Mouse (Mus musculus): ENCODE measurements at regions not wholly inside any gene's neighbourhood (a gene's known extent, or its start where the extent isn't known, plus 50 kb on each side); places are given as distances from the start of the nearest gene placed in this dataset.

DNA sequence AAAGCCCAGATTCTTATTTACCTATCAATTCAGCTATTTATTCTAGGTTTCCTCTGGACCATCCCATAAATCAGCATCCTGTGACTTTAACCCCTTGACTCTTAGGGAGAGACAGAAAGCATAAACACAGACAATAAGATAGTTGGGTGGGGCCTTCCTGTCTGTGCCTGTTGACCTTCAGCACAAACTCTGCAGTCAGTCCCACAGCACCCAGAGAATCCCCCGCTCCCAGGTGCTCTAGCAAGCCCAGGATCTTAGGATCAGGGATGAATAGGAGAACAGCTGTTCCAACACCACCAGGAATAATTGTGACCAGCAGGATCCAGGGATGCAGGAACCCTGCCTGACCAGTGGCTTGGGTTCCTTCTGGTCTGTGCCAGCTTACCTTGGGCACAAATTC lies 107.8 kb downstream of the Basp1 start:
- no peak for ATAC-seq
- Histone ChIP-seq H3K4me3 (no peak overlapping the region), H3K4me2 (no peak overlapping the region), H3K9me3 (replicated peaks) (no peaks in the 10 kb centered on the region), H3K27ac (no peak overlapping the region), H3K9ac (no peak overlapping the region), H3K4me1 (peaks cover 6% of the 10 kb centered on the region; the same call in 1 of the 2 replicates), H3K36me3 (no peaks in the 10 kb centered on the region), H3K27me3 (replicated peaks) (no peaks in the 10 kb centered on the region)
- WGBS (ENCODE audit: insufficient replicate concordance), result 46% methylated on average over 1 of the region's 1 CpGs

DNA sequence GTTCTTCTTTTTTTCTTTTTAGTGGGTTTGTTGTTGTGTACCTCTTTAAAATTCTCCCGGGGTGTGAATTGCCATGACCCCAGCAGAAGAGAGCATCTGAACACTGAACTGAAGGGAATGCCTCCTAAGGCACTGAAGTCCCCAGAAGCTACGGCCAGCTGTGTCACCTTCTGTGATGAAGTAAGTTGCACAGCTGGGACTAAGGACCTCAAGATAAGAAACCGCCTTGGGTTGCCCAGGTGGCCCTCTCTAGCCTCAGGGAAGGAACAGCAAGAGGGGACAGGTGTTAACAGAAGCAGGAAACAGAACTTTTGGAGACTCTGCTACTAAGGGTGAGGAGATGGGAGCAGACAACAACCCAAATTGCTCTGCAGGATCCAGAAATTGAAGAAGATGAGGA lies 110.2 kb downstream of the Basp1 start:
- Histone ChIP-seq H3K9me3 (replicated peaks) (no peaks in the 10 kb centered on the region), H3K9ac (no peak overlapping the region), H3K4me3 (no peak overlapping the region), H3K27ac (no peak overlapping the region), H3K4me1 (peaks cover 6% of the 10 kb centered on the region; the same call in 1 of the 2 replicates), H3K36me3 (no peaks in the 10 kb centered on the region), H3K4me2 (no peak overlapping the region), H3K27me3 (replicated peaks) (no peaks in the 10 kb centered on the region)
- no peak for ATAC-seq
- WGBS (ENCODE audit: insufficient replicate concordance), result 38% methylated on average over 3 of the region's 3 CpGs

DNA sequence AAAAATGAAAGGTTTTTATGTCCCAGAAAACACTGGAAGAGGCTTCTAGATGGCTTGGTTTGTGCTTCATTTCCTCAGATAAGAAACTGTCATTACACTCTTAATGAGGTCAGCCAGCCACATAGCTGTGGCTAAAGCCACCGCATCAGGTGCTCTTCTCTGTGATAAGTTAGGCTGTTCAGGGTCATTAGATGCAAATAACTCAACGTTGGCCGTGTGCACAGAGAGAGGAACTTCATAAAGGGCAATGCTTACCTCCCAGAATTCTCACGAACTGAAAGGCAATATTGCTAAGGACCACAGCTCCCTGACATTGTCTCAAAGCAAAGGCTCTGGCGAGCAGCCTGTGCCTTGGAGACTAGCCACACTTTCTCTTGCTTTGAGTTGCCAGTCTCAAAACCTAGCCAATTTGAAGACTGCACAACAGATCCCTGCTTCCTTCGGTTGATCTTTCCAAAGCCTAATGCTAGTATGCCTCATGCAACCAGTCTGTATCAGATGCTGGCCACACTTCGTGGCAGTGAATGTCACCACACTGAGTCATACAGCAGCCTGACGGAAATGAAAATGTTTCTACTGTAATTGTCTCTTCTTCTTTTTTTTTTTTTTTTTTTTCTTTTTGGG lies 110.8 kb downstream of the Basp1 start:
- H3K27ac ChIP-seq, result no peak overlapping the region
- no peaks in the 10 kb centered on the region for H3K9me3 ChIP-seq (replicated peaks)
- no peak overlapping the region for H3K9ac ChIP-seq
- 22% methylated on average over 8 of the region's 8 CpGs for WGBS (ENCODE audit: insufficient replicate concordance)
- ATAC-seq, result no peak
- H3K4me2 ChIP-seq, result no peak overlapping the region
- H3K27me3 ChIP-seq (replicated peaks), result no peaks in the 10 kb centered on the region
- no peaks in the 10 kb centered on the region for H3K36me3 ChIP-seq
- H3K4me1 ChIP-seq, result peaks cover 6% of the 10 kb centered on the region; the same call in 1 of the 2 replicates
- H3K4me3 ChIP-seq, result no peak overlapping the region

DNA sequence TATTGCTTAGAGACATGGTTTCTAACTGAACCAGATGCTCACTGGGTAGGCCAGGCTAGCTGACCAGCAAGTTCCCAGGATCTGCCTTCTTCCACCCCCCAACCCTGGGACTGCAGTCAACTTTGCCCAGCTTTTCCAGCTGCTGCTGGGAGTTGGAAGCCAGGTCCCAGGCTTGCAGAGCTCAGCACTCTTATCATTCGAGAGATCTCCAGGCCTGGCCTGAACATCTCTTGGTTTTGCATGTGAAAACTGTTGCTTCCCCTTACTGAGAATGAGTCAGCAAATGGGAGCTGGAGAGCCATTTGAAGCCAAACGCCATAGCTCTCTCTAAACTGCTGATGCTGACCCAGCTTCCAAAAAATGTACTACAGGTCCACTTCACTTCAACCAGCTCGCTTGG lies 111.8 kb downstream of the Basp1 start:
- peaks cover 6% of the 10 kb centered on the region; the same call in 1 of the 2 replicates for H3K4me1 ChIP-seq
- H3K36me3 ChIP-seq, result no peaks in the 10 kb centered on the region
- ATAC-seq, result no peak
- H3K27me3 ChIP-seq (replicated peaks), result no peaks in the 10 kb centered on the region
- H3K9ac ChIP-seq, result no peak overlapping the region
- H3K27ac ChIP-seq, result no peak overlapping the region
- no peak overlapping the region for H3K4me3 ChIP-seq
- H3K9me3 ChIP-seq (replicated peaks), result no peaks in the 10 kb centered on the region
- H3K4me2 ChIP-seq, result no peak overlapping the region
- 26% methylated on average over 3 of the region's 3 CpGs for WGBS (ENCODE audit: insufficient replicate concordance)

DNA sequence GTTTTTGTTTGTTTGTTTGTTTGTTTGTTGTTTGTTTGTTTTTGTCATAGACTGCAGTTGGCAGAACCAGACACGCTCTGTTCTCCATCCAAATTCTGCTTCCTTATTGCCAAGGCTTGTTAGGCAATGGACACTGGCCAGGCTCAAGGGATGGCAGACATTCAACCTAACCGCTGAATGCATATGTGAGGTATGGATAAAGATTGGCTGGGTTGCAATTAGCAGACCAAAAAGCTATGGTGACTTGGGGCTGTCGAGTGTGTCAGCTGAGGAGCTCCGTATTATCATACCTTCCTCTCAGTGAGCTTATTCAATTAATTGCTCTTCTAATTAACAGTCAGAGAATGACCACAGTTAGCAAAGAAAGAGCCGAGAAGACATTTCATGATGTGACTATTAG lies 116.3 kb downstream of the Basp1 start:
- no peak for ATAC-seq
- 63% methylated on average over 5 of the region's 5 CpGs for WGBS (ENCODE audit: insufficient replicate concordance)
- Histone ChIP-seq H3K27me3 (replicated peaks) (no peaks in the 10 kb centered on the region), H3K36me3 (no peaks in the 10 kb centered on the region), H3K27ac (no peak overlapping the region), H3K9ac (no peak overlapping the region), H3K9me3 (replicated peaks) (no peaks in the 10 kb centered on the region), H3K4me2 (no peak overlapping the region), H3K4me1 (no peaks in the 10 kb centered on the region), H3K4me3 (no peak overlapping the region)

DNA sequence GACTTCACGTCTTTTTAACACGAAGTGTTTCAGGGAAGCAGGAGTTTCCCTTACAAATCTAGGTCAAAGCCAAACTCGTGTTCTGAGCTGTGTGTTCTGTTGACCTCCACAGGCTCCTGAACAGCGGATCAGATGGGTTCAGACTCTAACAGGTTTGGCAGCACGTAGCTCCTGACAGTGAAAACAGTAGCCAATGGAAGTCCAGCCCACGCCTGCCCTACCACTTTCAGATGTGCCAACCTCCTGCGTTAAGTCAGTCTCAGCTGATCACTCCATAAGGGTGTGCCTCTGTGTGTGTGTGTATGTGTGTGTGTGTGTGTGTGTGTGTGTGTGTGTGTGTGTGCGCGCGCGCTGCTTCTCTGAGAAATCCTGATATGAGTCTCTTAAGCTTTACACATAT lies 116.8 kb downstream of the Basp1 start:
- Histone ChIP-seq H3K27me3 (replicated peaks) (no peaks in the 10 kb centered on the region), H3K4me2 (no peak overlapping the region)

DNA sequence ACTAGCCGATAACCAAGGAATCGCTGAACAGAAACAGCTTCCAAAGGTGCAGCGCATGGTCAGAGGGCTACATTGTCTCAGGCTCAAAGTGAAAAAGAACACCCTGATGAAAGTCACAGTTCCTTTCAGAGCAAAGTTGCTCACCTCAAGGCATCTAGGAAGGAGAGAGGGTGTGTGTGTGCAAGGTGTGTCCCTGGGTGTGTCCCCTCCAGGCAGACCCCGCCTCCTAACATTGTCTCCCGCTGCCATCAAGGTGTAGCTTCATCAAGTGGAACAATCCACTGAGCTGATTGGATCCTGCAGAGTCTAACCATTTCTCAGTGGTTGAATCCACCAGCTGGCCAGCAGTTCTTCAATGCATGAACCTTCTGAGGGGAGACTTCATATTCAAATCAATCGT lies 117.8 kb downstream of the Basp1 start:
- WGBS (ENCODE audit: insufficient replicate concordance), result 79% methylated on average over 6 of the region's 6 CpGs
- no peak for ATAC-seq
- H3K4me1 ChIP-seq, result no peaks in the 10 kb centered on the region

More for the DNA sequence above, 116.8 kb downstream of the Basp1 start:
- H3K27ac ChIP-seq, result no peak overlapping the region
- ATAC-seq, result no peak
- no peaks in the 10 kb centered on the region for H3K9me3 ChIP-seq (replicated peaks)
- no peak overlapping the region for H3K9ac ChIP-seq
- no peaks in the 10 kb centered on the region for H3K36me3 ChIP-seq
- H3K4me1 ChIP-seq, result no peaks in the 10 kb centered on the region
- 76% methylated on average over 11 of the region's 11 CpGs for WGBS (ENCODE audit: insufficient replicate concordance)
- H3K4me3 ChIP-seq, result no peak overlapping the region

DNA sequence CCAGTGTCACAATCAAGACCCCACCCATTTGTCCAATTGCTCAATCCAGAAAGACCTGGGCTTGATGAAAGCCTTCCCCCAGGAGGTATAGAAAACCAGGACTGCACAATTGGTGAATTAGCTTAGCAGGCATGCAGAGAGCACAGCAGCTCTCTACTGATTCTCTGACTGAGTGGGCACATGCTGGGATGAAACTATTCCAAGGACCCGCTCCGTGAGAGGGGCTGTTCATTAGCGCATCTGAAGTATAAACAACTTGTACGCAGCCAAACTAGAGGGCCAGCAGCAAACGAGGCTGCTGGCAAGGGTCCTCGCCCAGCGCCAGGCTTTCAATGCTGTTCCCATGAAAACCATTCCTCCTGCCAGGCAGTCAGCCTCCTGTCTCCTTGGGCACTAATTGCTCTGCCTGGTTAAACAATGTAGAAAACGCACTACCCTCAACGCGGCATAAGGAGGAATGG lies 122.3 kb downstream of the Basp1 start:
- no peak for ATAC-seq
- H3K4me2 ChIP-seq, result no peak overlapping the region
- H3K27me3 ChIP-seq (replicated peaks), result no peaks in the 10 kb centered on the region
- no peak overlapping the region for H3K27ac ChIP-seq
- 76% methylated on average over 10 of the region's 10 CpGs for WGBS (ENCODE audit: insufficient replicate concordance)
- H3K4me3 ChIP-seq, result no peak overlapping the region
- no peaks in the 10 kb centered on the region for H3K36me3 ChIP-seq
- H3K9me3 ChIP-seq (replicated peaks), result no peaks in the 10 kb centered on the region
- H3K4me1 ChIP-seq, result no peaks in the 10 kb centered on the region
- no peak overlapping the region for H3K9ac ChIP-seq

More for the DNA sequence above, 117.8 kb downstream of the Basp1 start:
- Histone ChIP-seq H3K9me3 (replicated peaks) (no peaks in the 10 kb centered on the region), H3K4me3 (no peak overlapping the region), H3K27me3 (replicated peaks) (no peaks in the 10 kb centered on the region), H3K9ac (no peak overlapping the region), H3K36me3 (no peaks in the 10 kb centered on the region), H3K4me2 (no peak overlapping the region), H3K27ac (no peak overlapping the region)

DNA sequence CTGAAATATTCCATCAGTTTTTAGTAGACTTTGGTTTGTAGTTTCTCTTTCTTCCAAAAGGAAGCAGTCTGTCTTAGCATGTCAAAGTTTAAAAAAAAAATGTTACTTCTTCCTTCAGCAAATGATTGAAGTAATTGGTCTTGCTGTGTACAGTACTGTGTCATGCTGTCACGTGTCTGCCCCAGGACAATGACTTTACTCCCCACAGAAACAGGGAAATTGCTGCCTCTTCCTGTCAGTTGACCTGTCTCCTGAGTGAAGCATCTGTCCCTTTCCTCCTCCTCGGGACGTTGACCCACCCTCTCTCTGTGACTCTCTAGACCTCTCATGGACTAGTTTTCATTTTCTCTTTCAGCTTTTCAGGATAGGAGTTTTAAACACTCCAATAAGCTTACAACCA lies 125.7 kb downstream of the Basp1 start:
- no peak overlapping the region for H3K4me3 ChIP-seq
- no peak overlapping the region for H3K4me2 ChIP-seq
- no peaks in the 10 kb centered on the region for H3K27me3 ChIP-seq (replicated peaks)
- ATAC-seq, result no peak
- 17% methylated on average over 3 of the region's 3 CpGs for WGBS (ENCODE audit: insufficient replicate concordance)
- H3K36me3 ChIP-seq, result no peaks in the 10 kb centered on the region
- no peak overlapping the region for H3K9ac ChIP-seq
- H3K27ac ChIP-seq, result no peak overlapping the region
- H3K4me1 ChIP-seq, result no peaks in the 10 kb centered on the region
- H3K9me3 ChIP-seq (replicated peaks), result no peaks in the 10 kb centered on the region

DNA sequence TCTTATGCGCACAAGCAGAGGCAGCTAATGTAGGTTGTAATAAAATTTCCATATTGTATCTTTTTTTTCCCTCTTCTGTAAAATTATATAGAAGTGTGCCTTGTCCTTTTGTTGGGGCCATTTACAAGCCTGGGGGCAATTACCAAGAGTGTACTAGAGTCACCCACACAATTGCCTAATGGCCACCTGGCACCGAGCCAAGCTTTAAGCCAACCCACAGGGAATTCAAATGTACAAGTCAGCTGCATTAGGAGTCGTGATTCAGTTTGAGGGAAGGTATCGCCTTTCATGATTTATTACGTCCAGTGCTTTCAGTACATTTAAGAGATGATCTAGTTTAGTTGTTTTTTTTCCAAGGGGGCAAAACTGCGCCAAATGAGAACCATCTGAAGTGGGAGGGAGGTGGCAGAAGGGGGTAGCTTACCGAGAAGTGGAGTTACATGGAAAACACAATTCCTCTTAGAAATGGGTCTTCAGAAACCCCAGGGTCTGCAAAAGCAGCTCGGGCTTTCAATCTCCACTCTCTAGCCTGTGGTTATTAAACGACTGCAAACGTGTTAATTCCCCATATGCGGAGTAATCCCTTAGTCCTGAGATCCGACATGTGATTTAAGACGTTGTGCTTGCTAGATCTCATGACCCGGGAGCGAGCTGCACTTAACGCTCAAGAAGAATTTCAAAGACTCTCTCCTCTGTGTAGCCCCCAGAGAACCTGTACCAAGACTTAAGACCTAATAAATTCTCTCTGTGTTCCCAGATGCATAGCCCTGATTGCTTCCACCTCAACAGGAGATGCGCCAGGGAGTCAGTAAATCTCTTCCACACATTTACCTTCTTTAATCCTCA lies 129.0 kb downstream of the Basp1 start:
- H3K4me3 ChIP-seq, result no peak overlapping the region
- WGBS (ENCODE audit: insufficient replicate concordance), result 70% methylated on average over 17 of the region's 17 CpGs
- ATAC-seq, result no peak
- H3K4me1 ChIP-seq, result no peaks in the 10 kb centered on the region
- H3K27me3 ChIP-seq (replicated peaks), result no peaks in the 10 kb centered on the region
- H3K36me3 ChIP-seq, result no peaks in the 10 kb centered on the region
- H3K9me3 ChIP-seq (replicated peaks), result no peaks in the 10 kb centered on the region
- H3K27ac ChIP-seq, result no peak overlapping the region
- H3K4me2 ChIP-seq, result no peak overlapping the region
- no peak overlapping the region for H3K9ac ChIP-seq

DNA sequence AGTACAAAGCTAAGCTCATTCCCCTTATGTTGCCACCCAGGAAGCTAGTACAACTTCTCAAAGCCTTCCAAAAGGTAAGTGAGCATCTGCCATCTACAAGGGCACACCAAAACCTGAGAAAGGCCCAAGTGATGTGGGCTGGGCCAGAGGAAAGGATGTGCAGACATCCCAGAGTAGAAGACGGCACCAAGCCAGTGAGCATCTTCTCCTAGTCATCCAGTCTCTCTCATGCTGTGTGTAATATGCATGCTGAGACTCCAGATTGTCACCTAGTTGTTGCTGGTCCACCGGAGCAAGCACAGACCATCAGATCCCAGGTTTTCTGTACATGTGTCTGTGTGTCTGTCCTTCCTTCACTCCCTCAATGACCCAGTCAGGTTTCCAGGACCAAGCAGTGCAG lies 129.9 kb downstream of the Basp1 start:
- no peak overlapping the region for H3K27ac ChIP-seq
- no peak for ATAC-seq
- H3K4me3 ChIP-seq, result no peak overlapping the region
- H3K36me3 ChIP-seq, result no peaks in the 10 kb centered on the region
- H3K4me2 ChIP-seq, result no peak overlapping the region
- H3K9ac ChIP-seq, result no peak overlapping the region
- H3K9me3 ChIP-seq (replicated peaks), result no peaks in the 10 kb centered on the region
- no peaks in the 10 kb centered on the region for H3K4me1 ChIP-seq
- WGBS (ENCODE audit: insufficient replicate concordance), result 81% methylated on average over 2 of the region's 2 CpGs
- H3K27me3 ChIP-seq (replicated peaks), result no peaks in the 10 kb centered on the region

DNA sequence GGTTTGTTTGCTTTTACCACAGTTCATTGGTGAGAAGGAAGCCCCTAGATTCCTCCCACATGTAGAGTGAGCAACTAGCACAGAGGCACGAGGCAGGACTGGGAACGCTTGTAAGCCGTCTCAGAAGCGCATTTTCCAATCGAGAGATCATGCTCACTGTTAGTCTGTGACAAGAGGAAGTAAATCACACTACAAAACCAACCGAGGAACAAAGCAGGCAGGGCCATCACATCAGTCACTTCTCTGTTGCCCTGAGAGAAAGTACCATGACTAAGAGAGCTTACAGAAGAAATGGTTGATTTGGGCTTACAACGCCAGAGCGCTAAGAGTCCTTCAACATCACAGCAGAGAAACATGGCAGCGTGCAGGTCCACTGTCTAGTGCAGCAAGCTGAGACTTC lies 131.2 kb downstream of the Basp1 start:
- Histone ChIP-seq H3K4me2 (no peak overlapping the region), H3K4me3 (no peak overlapping the region), H3K9me3 (replicated peaks) (no peaks in the 10 kb centered on the region), H3K9ac (no peak overlapping the region), H3K27me3 (replicated peaks) (no peaks in the 10 kb centered on the region), H3K4me1 (no peaks in the 10 kb centered on the region), H3K36me3 (no peaks in the 10 kb centered on the region), H3K27ac (no peak overlapping the region)
- ATAC-seq, result no peak
- 48% methylated on average over 9 of the region's 9 CpGs for WGBS (ENCODE audit: insufficient replicate concordance)
